Mouse (Mus musculus): ENCODE measurements around the gene Arhgap22.

Gene Arhgap22

GRCm38 (mm10) chr14:33213823-33214766, at the start of gene Arhgap22:
Gene Arhgap22 (plus strand): TSS chr14:33214026.
- peak; percentile 92 for DNase-seq (ENCODE audit: low read depth, low spot score)

GRCm38 (mm10) chr14:33168750-33169149, 45.1 kb upstream of the Arhgap22 start:
- no peak for DNase-seq (ENCODE audit: low read depth, low spot score)

GRCm38 (mm10) chr14:33171942-33172341, 41.9 kb upstream of the Arhgap22 start:
- no peak for DNase-seq (ENCODE audit: low read depth, low spot score)

- peak; percentile 43 for DNase-seq (ENCODE audit: low read depth, low spot score)
These were observed 38.6 kb upstream of the Arhgap22 start for GRCm38 (mm10) chr14:33175059-33175821.

DNA sequence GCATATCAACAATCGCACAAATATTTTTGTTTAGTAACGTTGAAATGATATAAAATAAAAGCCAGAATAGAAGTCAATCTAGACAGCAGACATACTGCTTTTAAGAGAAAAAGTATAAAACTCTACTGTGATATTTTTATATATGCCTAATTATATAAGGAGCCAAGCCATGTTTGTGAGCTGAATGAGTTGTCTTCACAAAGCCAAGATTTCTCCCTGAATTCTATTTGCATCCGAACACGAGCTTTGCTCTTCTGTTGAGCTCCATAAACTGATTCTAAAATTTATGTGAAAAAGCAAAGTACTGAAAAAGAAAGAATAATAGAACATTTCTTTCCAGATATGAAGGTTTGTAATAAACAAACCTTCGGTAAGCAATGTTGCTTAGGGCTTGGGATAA, 33.7 kb upstream of the Arhgap22 start:
- DNase-seq (ENCODE audit: low read depth, low spot score): peak; percentile 57

DNA sequence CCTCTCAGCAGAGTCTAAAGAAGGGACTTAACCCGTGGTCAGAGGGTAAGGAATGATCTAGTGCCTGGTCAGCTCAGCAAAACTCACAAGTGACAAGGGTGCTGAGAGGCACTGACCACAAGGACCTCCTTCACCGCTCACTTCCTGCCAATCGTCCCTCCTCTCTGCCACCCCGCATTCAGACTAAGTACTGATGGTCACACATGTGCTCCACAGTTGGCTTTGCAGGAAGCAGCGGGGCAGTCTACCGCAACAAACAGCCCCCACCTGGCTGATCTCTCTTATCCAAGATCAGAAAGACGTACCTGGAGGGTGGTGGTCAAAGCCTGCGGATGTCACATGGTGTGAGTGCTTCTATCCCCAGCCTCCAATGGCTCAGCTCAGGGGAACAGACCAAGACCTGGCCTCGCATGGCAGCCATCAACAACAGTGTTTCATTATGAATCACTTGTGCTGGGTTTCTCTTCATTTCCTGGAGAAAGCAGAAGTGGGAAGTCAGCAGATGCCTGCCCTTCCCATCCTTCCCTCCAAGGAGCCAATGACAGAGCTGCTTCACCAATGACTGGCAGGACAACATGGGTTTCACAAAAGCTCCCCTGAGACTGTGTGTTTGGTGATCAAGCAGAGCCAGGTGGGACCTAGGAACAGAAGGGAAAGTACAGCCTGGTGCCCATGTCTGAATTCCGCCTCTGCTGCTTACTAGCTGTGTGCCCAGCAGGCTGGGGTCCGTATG, 28.6 kb upstream of the Arhgap22 start, which contains the start of gene Wdfy4:
Gene Wdfy4 (minus strand): TSS at position 441 of the 733 bp plus-strand sequence.
- DNase-seq (ENCODE audit: low read depth, low spot score): no peak

GRCm38 (mm10) chr14:33187201-33187600, 26.6 kb upstream of the Arhgap22 start:
- peak; percentile 86 for DNase-seq (ENCODE audit: low read depth, low spot score)

- DNase-seq (ENCODE audit: low read depth, low spot score): no peak
These were observed 24.6 kb upstream of the Arhgap22 start for GRCm38 (mm10) chr14:33189230-33189629.

- no peak for DNase-seq (ENCODE audit: low read depth, low spot score)
These were observed 23.9 kb upstream of the Arhgap22 start for GRCm38 (mm10) chr14:33189849-33190423.

DNA sequence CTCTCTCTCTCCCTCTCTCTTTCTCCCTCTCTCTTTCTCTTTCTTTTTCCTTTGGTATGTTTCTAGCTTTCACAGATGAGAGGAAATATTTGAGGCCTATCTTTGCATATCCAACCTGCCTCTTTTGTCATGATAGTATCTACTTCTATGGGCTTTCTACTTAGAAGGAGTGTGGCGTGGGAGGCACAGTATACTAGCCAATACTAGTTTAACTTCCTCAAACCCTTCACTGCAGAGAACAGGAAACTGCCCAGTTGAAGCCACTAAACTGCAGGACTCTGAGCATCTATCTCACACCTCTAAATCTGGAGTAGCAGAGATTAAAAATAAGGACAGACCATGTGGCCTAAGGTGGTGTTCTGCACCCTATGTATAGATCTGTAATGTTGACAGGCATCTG, 23.2 kb upstream of the Arhgap22 start:
- no peak for DNase-seq (ENCODE audit: low read depth, low spot score)

- DNase-seq (ENCODE audit: low read depth, low spot score): no peak
These were observed 20.1 kb upstream of the Arhgap22 start for GRCm38 (mm10) chr14:33193762-33194161.

- no peak for DNase-seq (ENCODE audit: low read depth, low spot score)
These were observed 19.6 kb upstream of the Arhgap22 start for GRCm38 (mm10) chr14:33194241-33194640.

- DNase-seq (ENCODE audit: low read depth, low spot score): no peak
These were observed 11.7 kb upstream of the Arhgap22 start for GRCm38 (mm10) chr14:33202161-33202560.

DNA sequence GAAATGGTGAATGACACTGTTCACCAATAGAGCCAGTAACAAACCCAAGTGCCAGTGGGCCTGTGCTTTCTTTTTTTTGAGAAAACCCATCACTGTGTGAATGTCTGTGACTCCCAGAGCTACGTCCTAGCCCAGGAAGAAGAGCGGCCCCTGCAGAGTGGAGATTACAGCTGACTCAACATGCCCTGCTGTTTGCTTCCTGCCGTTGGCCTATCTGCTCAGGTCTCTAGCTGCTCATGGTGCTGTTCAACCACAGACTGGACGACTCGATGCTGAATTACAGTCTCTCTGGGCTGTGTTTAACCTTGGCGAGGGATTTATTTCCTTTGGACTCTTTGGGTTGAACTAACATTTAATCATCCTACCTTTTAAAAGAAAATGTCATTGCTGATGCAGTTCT, 10.9 kb upstream of the Arhgap22 start:
- no peak for DNase-seq (ENCODE audit: low read depth, low spot score)

DNA sequence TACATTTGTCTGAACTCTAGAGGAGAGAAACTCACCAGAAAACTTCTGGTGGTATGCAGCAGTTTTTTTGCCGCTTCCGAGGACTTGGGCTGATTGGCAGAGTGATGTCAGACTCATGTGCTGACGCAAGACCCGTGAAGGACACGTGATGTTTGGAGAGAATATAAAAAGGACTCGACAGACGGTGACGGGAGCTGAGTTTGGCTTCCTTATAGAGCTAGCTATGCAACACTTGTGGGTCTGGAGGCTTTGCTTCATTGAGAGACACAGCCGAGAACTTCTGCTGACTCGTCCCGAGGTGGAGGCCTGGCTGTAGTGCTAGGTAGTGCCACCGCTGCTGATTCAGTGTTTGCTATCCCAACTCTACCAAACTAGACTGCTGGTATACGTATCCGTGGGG, 10.0 kb upstream of the Arhgap22 start:
- no peak for DNase-seq (ENCODE audit: low read depth, low spot score)

GRCm38 (mm10) chr14:33205280-33205965, 8.4 kb upstream of the Arhgap22 start:
- peak; percentile 71 for DNase-seq (ENCODE audit: low read depth, low spot score)

- no peak for DNase-seq (ENCODE audit: low read depth, low spot score)
These were observed 6.8 kb upstream of the Arhgap22 start for GRCm38 (mm10) chr14:33207011-33207410.

GRCm38 (mm10) chr14:33208331-33208730, 5.5 kb upstream of the Arhgap22 start:
- no peak for DNase-seq (ENCODE audit: low read depth, low spot score)

GRCm38 (mm10) chr14:33210806-33211205, 3.0 kb upstream of the Arhgap22 start:
- DNase-seq (ENCODE audit: low read depth, low spot score): no peak

DNA sequence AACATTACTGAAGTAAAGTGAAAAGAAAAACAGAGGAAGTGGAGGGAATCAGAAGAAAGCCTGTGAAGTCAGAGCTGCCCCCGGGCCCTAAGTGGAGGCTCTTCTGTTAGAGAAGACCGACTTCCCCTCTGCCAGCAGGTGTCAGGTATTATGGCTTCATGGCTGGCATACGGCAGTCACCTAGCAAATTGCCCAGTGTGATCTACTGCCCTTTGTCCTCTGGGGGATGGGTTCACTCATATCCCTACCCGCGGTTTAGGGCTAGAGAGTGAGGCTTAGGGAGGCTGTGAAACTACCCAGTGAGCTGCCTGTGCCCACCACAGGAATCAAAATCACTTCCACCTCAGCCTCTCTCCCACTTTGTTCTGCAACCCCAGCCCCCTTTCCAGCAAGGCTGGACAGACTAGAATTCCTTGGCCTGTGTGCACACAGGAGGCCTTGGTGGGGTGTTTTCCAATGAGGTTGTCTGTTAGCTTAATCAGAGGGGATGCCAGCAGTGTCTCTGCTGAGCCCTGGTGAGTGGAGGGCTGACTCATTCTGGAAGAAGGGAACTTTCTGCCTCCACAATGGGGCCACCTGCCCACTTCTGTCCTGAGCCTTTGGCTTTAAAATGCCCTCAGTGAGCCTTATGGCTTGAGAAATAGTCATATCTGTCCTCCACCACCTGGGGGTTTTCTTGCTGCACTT, 1.4 kb upstream of the Arhgap22 start:
- no peak for DNase-seq (ENCODE audit: low read depth, low spot score)

All from brain, adult 2 months (tissue).